Mouse (Mus musculus) kidney, adult 2 months (tissue): ENCODE measurements around the gene Gcnt7. TPM values are rescaled to one million over a fixed set of nuclear protein-coding genes. Genes with fewer than 3 reads are reported as not detected.
A peak's percentile ranks its signal among the peaks of the same experiment; 100 is the strongest.

Source experiments
- DNase-seq: peaks from one replicate; pipeline ENCODE4 v3.0.0; 2021
- H3K27ac ChIP-seq: fragments of 200-500 bp; 2 replicates; pipeline ENCODE4 v1.5.1; 2012; ENCODE audit warnings: low read depth, low read length, control low read depth, inconsistent platforms; ENCODE audit not compliant: insufficient read depth
- H3K27me3 ChIP-seq: fragments of 200-500 bp; replicated peaks from 2 replicates; pipeline ENCODE4 v1.6.1; 2012; ENCODE audit warnings: mild to moderate bottlenecking, moderate library complexity, low read length, inconsistent platforms; ENCODE audit not compliant: control insufficient read depth, insufficient read depth
- H3K36me3 ChIP-seq: fragments of 200-500 bp; 2 replicates; pipeline ENCODE4 v1.6.1; 2012; ENCODE audit warnings: mild to moderate bottlenecking, moderate library complexity, low read length, inconsistent platforms; ENCODE audit not compliant: control insufficient read depth, insufficient read depth
- H3K4me1 ChIP-seq: fragments of 200-500 bp; 2 replicates; pipeline ENCODE4 v1.6.1; 2011; ENCODE audit warnings: low read length; ENCODE audit not compliant: control insufficient read depth, insufficient read depth
- H3K4me3 ChIP-seq: fragments of 200-500 bp; 2 replicates; pipeline ENCODE4 v1.5.1; 2011; ENCODE audit warnings: mild to moderate bottlenecking, low read depth, low read length, control low read depth; ENCODE audit not compliant: insufficient read depth
- CTCF ChIP-seq: fragments of 200-500 bp; conservative IDR thresholded peaks from 2 replicates; pipeline ENCODE4 v1.5.1; 2011; ENCODE audit warnings: low read depth, mild to moderate bottlenecking, control low read depth, low read length, moderate library complexity, mixed read lengths; ENCODE audit not compliant: insufficient read depth, insufficient read length
- POLR2A ChIP-seq: fragments of 200-500 bp; IDR thresholded peaks from one replicate; pipeline ENCODE4 v1.6.1; 2011; ENCODE audit warnings: low read depth, low read length, control low read depth
- WGBS: fragments of 180-500 bp; shearing (Covaris S2); methylation state at CpG from one replicate; pipeline ENCODE4 v1.1.7; 2018; 5-methylcytosine and 5-hydroxymethylcytosine counted together
- polyA plus RNA-seq: library from polyadenylated mRNA; depleted of rRNA; stranded (reverse); fragments of >200 nt; gene quantifications from 2 replicates; pipeline ENCODE4 v1.2.3, GENCODE M21; 2012; rRNA removed

Gene Gcnt7
- polyA plus RNA-seq, 1 experiment, result not detected

GRCm38 (mm10) chr2:172406173-172406572 lies 52.2 kb downstream of the Gcnt7 start:
- peak; percentile 15 for DNase-seq
- TF ChIP-seq POLR2A (no peak), CTCF (no peak)
- no peaks in the 10 kb centered on the region for H3K4me1 ChIP-seq
- no peaks in the 10 kb centered on the region for H3K36me3 ChIP-seq
- H3K27me3 ChIP-seq, result no peaks in the 10 kb centered on the region
- 47% methylated on average over 4 of the region's 4 CpGs for WGBS
- no peak overlapping the region for H3K4me3 ChIP-seq
- no peak overlapping the region for H3K27ac ChIP-seq

GRCm38 (mm10) chr2:172405011-172405410 lies 53.4 kb downstream of the Gcnt7 start:
- H3K4me1 ChIP-seq, result no peaks in the 10 kb centered on the region
- H3K27me3 ChIP-seq, result no peaks in the 10 kb centered on the region
- no peak for DNase-seq
- 75% methylated on average over 3 of the region's 3 CpGs for WGBS
- H3K36me3 ChIP-seq, result no peaks in the 10 kb centered on the region
- no peak overlapping the region for H3K4me3 ChIP-seq
- no peak overlapping the region for H3K27ac ChIP-seq
- TF ChIP-seq CTCF (no peak), POLR2A (no peak)

GRCm38 (mm10) chr2:172404239-172404638 lies 54.2 kb downstream of the Gcnt7 start:
- Histone ChIP-seq H3K4me1 (no peaks in the 10 kb centered on the region), H3K27ac (no peak overlapping the region), H3K4me3 (no peak overlapping the region), H3K27me3 (no peaks in the 10 kb centered on the region), H3K36me3 (no peaks in the 10 kb centered on the region)
- WGBS, result 58% methylated on average over 7 of the region's 7 CpGs
- no peak for DNase-seq
- TF ChIP-seq POLR2A (no peak), CTCF (no peak)

GRCm38 (mm10) chr2:172401116-172401825 lies 57.1 kb downstream of the Gcnt7 start:
- no peak overlapping the region for H3K27ac ChIP-seq
- H3K36me3 ChIP-seq, result no peaks in the 10 kb centered on the region
- H3K4me1 ChIP-seq, result no peaks in the 10 kb centered on the region
- 50% methylated on average over 13 of the region's 13 CpGs for WGBS
- no peaks in the 10 kb centered on the region for H3K27me3 ChIP-seq
- TF ChIP-seq CTCF, result no peak
- no peak for TF ChIP-seq POLR2A
- H3K4me3 ChIP-seq, result no peak overlapping the region
- peak; percentile 36 for DNase-seq

Other genes with a start within 250 kb of the Gcnt7 start
- not detected in 2 replicates for gene Mc3r, start 210.1 kb downstream of the Gcnt7 start, polyA plus RNA-seq
- 16.3 and 17.5 TPM in 2 replicates for gene Fam210b, start 113.0 kb downstream of the Gcnt7 start, polyA plus RNA-seq
- 0.92 and 1.2 TPM in 2 replicates for gene Aurka, start 88.1 kb downstream of the Gcnt7 start, polyA plus RNA-seq
- gene Cstf1, start 87.9 kb downstream of the Gcnt7 start, polyA plus RNA-seq, result 31.3 and 37.7 TPM in 2 replicates
- gene Cass4, start 64.8 kb downstream of the Gcnt7 start, polyA plus RNA-seq, result 0.22 and 0.30 TPM in 2 replicates
- 37.7 and 39.9 TPM in 2 replicates for gene Rtf2, start 18.0 kb downstream of the Gcnt7 start, polyA plus RNA-seq
- gene Fam209, start 13.9 kb upstream of the Gcnt7 start, polyA plus RNA-seq, result 0.33 TPM in 1 of 2 replicates, not detected in the other
- 0.04 TPM in 1 of 2 replicates, not detected in the other for gene Tfap2c, start 91.0 kb upstream of the Gcnt7 start, polyA plus RNA-seq